Mouse (Mus musculus): ENCODE results near the gene Ace3.

DNA sequence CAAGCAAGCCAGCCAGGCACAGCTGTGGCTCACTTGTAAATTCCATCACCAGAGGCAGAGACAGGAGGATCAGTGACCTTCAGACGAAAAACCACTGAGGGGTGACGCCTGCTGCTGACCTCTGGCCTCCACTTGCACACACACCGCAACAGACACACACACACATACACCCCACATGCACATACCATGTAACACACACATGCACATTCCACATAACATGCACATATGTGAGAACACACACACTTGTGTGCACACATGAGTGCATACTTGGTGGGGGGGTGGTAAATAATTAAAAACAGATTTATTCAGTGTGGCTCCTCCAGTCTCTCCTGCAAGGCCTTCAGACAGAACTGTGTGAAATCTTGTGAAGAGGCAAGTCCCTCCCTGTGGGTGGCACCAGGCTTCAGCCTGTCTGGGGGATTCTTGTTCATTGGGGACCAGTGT, 42.9 kb upstream of the Ace3 start:
- TF ChIP-seq CTCF (IDR thresholded peaks at IDR 0.05; ENCODE audit: control insufficient read depth, insufficient read depth, insufficient read length) = no peak
- TF ChIP-seq MYOG (IDR thresholded peaks at IDR 0.05; ENCODE audit: control insufficient read depth, extremely low read depth, insufficient read length) = no peak
- TF ChIP-seq FOSL1 (IDR thresholded peaks at IDR 0.05; ENCODE audit: insufficient read depth, low read length, poor library complexity, severe bottlenecking) = no peak
- TF ChIP-seq MAX (IDR thresholded peaks at IDR 0.05) = no peak
- TF ChIP-seq MYOD1 (IDR thresholded peaks at IDR 0.05; ENCODE audit: control insufficient read depth, insufficient read length, low read depth) = no peak
